Mouse (Mus musculus) cerebellum, adult 9-10 months (tissue): ENCODE results near the gene Fbxl19.

Experiments used
- DNase-seq: peaks from one replicate; pipeline ENCODE4 v3.0.0; 2022

Gene Fbxl19

DNA sequence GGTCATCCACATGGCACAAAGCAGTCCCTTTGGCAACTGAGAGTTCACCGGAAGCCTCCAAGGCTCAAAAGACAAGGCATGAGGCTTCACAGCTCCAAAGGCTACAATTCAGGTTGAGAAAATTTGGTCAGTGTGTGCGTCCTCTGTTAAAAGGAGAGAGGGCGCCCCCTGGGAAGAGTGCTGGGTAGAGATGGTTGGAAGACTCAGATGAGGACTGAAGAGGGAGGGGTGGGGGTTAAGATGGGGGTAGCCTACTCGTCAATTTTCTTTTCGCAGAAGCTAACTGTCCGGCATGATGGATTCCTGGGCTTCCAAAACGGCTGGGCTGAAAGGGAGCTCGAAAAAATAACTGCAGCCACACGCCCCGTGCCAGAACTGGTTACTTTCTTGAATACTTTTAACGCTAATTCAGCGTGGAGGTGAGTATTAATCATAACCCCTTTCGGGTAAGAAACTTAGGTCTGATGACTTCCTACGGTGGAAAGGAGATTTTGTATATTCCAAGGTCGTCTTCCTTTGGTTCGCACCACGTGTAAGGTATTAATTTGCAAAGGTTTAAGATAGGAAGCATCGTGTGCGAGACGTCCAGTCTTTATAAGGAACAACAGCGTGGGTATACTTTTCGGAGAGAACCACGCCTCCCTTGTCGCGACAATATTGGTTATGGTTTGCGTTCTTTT is at the start of gene Fbxl19:
Gene Fbxl19, plus strand, starts transcription at position 178 of the 680 bp plus-strand sequence.
- peak; percentile 86 for DNase-seq

DNA sequence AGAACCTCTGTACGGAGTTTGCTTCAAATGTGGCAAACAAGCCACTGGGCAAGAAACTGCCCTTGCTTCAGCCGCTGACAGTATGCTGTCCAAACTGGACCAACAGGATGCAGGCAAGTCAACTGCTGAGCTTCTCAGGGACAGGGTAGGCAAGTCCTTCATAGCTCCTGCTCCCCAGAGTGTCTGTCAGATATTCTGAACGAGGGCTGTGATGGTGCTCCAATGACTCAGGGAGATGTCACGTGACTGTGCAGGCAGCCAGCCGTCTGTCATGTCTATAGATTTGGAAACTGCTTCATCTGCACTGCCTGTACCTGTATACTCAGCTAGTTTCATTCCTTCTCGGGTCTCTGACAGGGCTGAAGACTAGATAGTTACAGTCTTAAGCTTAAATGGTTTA is 45.4 kb upstream of the Fbxl19 start:
- no peak for DNase-seq

DNA sequence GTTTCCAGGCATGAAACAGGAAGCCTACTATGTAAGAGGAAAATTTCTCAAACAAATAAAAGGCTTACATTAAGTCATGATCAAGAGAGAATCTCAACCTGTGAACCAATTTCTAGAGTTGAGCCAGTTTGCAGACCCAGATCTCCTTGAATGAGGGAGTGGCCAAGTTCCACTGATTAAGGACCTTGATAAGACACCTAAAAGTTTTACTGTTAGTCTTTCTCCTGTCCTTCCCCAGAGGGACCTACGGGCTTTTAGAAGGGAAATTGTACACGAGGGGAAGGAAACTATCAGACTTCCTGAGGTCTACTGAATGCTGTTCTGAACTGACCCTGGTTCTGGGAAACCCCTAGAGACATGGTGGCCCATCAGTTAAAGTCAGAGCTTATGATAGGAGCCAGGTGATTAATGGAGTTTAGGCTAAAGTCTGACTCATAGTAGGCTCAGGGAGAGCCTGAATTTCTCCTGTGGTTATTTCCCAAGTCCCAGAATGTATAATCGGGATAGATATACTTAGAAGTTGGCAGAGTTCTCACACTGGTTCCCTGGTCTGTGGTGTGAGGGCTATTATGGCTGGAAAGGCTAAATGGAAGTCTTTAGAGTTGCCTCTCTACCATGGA is 43.5 kb upstream of the Fbxl19 start:
- DNase-seq, result no peak

DNA sequence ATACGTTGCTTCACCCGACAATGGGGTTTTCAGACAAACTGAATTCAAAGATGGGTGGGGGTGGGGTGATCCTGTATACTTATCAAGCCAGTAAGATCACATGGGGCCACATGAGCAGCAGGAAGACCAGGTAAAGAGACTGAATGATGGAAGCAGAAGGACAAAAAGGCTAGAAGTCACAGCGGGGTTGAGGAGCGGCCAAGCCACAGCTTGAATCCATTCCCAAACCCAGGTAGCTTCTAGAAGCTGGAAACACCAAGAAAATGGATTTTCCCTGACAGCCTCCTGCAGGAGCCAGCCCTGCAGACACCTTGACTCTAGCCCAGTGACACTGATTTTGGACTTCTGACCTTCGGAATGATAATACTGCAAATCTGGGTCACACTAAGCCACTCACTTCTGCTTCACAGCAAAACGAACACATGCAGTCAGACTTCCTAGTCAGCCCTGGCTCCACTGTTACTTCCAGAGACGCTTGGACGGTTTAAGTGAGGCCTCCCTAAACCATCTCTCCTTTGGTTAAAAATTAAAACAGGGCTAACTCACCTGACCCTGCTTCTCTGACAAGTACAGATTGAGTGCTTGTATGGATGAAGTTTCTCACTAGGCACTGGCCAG is 40.7 kb upstream of the Fbxl19 start:
- peak; percentile 52 for DNase-seq

DNA sequence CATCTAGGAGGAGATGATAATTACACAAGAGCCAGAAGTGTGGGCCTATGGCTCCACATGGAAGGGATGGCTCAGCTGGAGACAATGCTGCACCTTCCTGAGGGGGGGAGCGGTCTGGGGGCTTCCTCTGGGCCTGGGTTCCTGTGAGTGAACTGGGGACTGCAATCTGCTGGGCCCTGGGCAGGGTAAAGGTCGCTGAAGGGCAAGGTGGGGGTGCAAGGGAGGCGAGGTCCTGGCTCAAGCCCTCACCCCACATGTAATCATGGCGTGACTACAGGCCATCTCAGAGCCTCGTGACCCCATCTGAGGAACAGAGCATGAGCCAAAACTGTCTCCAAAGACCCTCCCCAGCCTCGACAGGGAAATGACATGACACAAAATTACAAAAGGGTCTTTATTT is 39.7 kb upstream of the Fbxl19 start:
- DNase-seq, result peak; percentile 46

DNA sequence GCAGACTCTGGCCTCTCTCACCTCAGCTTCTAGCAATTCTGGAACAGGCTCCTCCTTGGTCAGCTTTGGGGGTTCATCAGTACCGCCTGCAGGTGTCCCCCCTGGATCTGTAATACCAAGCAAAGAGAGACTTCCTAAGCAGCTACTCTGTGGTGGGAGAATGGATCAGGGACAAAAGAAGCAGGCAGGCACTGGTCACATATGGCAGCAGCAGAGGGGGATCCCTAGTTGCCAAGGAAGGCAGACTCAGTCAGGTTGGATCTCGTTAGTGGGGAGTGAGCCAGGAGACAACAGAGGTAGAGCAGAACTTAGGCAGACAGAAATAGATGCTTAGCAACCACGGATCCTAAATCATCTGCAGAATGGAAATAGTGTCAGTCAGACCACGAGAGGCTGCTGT is 38.6 kb upstream of the Fbxl19 start:
- peak; percentile 88 for DNase-seq

DNA sequence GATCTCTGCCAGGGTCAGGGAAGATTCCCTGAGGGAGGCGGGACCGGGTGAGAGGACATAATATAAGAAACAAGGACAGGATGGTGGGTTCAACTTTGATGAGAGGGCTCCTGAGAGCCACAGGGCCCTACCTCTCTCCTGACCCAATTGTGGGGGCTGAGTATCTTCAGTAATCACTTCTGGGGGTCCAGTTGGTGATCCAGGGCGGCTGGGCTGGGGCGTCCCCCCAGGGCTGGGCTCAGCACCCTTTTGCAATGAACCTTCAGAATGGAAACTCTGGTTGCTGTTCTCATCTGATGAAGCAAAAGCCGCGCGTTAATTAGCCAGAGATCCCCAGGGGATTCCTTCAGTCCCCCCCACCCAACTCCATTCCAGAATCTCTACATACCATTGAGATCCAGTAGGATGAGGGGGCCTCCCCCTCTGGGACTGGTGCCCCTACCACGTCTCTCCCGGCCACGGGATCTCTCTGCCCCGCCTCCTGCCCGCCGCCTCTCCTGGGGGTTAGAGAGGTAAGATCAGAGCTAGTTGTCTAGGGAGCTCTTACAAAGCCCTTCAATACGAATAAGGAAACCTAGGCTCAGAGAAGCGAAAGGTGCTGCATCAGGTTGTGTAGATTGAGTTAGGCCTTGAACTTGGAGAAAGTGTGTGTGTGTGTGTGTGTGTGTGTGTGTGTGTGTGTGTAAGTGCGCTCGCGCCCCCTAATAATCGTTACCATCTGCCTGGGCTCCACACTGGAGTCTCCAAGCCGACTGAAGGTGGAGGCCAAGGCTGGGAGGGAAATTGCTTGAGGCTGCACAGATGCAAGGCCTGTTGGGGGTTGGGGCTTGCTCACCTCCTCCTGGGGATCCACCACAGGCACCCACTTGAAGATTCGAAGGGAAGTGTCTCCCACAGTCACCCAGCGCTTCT is 37.0 kb upstream of the Fbxl19 start:
- peak; percentile 62 for DNase-seq

DNA sequence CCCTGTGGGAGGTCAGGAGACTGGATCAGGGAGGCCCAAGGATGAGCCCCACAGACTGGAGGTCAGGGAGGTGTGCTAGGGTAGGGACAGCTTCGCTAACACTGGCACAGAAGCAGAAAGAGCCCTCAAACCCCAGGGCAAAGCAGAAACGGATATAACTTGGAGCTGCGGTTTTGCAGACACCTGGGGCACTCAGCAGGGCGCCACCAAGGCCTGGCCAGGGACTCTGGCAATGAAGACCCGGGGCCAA is 36.5 kb upstream of the Fbxl19 start:
- no peak for DNase-seq

DNA sequence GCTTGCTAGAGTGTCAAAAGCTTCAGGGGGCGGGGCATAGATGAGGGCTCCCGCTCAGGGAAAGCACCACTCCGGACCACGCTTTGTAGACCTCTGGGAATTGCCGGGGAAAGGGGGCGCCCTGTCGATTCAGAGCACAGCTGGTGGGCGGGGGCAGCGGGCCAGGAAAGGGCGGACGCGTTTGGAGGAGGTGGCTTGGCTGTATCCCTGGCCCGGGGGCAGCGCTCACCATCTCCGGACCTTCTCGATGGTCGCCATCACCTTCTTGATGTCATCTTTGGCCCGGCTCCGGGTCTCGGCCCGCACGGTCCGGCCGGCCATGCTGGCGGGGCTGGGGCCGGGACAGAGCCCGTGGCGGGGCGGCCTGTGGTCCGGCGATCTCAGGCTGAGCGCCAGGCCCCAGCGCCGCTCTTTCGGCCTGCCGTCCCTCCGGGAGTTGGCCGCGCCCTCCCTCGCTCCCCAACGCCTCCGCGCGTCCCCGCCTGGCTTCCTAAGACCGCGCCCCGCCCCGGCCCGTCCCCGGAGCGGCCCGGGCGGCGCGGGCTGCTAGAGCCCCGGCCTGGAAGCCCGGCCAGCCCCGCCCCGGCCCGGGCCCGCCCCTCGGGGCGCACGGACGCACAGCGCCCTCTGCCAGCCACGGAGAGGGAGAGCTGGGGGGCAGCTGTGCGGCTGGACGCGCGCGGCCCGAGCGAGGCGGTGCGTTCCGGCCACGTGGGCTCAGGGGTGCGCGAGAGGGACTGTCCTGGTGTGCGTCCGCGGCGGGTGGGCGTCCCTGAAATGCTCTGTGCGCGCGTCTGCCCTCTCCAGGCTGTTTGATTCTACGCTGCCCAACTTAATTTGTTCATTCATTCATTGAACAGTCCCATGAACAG is 35.9 kb upstream of the Fbxl19 start, which contains the start of gene Bcl7c:
Gene Bcl7c, minus strand, starts transcription at position 727 of the 872 bp plus-strand sequence.
- DNase-seq, result peak; percentile 88

DNA sequence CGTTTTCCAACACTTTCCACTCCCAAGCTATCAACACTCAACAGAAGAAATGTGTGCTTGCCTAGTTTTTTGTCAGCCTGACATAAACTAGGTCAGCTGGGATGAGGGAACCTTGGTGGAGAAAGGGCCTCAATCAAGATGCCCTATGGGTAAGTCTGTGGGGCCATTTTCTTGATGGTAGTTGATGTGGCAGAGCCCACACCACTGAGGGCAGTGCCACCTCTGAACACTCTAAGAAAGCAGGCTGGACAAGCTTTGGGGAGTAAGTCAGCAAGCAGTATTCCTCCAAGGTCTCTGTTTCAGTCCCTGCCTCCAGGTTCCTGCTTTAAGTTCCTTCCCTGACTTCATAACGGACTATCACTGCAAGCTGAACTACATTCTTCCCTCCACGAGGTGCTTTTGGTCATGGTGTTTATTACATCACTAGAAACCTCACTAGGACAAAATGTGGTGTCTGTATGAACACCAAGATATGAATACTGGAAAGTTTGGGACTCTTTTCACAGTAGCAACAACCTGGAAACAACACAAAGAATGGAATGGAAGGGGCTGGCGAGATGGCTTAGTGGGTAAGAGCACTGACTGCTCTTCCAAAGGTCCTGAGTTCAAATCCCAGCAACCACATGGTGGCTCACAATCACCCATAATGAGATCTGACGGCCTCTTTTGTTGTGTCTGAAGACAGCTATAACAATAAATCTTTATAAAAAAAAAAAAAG is 34.9 kb upstream of the Fbxl19 start:
- DNase-seq, result no peak

DNA sequence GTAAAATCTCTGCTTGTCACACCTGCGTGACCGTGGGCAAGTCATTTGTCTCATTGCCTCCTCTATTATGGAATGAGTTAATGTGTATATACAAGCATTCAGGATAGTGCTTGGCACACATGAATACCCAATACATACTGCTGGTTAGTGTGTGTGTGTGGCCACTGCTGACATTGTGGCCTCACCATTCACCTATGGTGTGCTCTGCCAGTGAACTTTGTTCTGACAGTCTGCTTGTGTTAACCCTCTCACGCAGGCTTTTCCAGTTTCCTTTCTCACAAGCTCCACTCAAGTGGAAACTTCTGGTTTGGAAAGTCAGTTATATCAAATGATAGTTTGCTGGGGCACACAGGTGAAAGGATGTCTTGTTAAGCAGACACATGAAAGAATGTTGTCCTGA is 33.3 kb upstream of the Fbxl19 start:
- DNase-seq, result peak; percentile 38

DNA sequence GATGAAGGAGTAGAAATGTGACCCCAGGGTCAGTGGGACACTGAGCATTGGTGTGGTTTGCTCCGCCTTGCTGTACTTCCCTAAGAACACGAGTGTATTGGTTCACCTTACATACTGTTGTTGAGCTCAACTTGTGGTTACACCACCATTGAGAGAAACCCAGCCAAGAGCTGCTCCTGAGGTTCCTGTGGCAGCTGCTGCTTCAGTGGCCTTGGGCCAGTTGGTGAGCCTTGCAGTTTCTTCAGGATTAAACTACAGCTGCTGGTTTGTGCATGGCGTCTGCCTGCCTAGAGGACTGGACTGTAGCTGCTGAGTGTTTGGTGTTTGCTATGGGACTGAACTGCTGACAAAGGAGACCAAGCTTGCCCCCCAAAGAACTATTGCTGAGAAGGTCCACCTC is 32.9 kb upstream of the Fbxl19 start:
- peak; percentile 36 for DNase-seq

DNA sequence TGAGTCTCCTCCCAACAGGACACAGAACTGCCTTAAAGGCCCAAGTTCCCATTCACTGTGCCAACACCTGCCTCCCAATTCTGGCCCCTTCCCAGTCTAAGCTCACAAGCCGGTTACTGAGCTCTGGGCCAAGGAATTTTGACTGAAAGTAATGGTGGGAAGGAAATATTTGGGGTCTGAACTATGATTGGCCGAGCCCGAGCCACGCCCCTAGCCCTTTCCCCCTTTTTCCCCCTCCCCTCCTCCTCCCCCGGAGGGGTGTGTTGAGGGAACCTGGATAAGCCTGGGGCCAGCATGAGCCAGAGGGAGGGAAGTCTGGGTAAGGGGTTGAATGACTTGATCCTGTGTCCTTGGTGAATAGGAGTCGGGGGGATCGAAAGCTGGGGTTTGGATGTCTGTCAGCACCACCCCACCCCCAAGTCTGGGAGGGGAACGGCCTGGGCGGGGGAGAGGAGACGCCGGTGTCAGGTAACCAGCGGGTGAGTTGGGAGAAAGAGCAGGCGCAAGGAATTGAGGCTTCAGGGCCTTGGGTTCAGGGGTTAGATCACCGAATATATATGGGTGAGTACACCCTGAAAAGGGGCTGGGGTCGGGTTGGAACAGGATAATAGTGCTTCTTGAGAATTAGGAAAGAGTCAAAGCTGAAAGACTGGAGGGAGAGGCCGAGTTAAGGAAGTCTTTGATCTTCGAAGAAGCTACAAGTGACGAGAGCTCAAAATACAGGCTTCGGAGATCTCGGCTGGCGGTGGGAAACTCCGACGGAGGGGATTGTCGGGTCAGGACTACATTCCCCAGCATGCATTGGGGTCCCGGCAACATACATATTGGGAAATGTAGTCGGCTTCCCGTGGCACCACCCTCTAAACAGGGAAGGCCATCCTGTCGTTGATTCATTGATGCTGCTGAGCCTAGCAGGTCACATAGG is 31.6 kb upstream of the Fbxl19 start, which contains the start of gene Ctf1:
Gene Ctf1, plus strand, starts transcription at position 276 of the 925 bp plus-strand sequence.
- peak; percentile 85 for DNase-seq

DNA sequence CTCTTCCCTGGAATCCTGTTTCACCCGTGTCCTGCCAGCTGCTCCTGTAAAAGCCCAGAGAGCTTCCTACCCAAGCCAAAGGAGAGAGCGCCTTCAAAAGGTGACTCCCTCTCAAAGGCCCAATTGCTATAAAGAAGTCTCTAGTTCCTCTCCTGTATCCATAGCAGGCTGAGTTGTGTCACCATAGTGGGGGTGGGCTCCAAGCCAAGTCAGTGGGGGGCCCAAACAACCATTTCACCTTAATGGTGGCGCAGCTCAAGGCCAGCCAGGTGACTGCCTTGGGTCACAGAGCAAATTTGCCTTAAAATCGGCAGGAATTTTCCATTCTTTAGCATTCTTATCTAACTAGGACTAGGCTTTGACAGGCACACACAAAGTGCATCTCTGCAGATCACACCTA is 29.5 kb upstream of the Fbxl19 start:
- peak; percentile 59 for DNase-seq

DNA sequence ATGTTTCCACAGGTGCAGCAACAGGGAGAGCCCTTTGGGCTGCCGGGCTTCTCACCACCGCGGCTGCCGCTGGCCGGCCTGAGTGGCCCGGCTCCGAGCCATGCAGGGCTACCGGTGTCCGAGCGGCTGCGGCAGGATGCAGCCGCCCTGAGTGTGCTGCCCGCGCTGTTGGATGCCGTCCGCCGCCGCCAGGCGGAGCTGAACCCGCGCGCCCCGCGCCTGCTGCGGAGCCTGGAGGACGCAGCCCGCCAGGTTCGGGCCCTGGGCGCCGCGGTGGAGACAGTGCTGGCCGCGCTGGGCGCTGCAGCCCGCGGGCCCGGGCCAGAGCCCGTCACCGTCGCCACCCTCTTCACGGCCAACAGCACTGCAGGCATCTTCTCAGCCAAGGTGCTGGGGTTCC is 27.4 kb upstream of the Fbxl19 start:
- DNase-seq, result peak; percentile 79

DNA sequence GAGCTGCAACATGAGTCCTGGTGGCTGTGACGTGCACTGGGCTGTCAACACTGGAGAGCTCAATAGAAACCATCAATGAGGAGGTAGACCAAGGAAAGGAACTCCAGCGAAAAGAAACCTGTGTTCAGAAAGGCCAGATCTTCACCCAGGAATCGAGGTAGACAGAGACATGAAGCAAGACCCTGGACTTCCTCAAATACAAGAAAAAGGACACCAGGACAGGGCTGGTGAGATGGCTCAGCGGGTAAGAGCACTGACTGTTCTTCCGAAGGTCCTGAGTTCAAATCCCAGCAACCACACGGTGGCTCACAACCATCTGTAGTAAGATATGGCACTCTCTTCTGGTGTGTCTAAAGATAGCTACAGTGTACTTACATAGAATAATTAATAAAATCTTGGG is 26.0 kb upstream of the Fbxl19 start:
- no peak for DNase-seq

DNA sequence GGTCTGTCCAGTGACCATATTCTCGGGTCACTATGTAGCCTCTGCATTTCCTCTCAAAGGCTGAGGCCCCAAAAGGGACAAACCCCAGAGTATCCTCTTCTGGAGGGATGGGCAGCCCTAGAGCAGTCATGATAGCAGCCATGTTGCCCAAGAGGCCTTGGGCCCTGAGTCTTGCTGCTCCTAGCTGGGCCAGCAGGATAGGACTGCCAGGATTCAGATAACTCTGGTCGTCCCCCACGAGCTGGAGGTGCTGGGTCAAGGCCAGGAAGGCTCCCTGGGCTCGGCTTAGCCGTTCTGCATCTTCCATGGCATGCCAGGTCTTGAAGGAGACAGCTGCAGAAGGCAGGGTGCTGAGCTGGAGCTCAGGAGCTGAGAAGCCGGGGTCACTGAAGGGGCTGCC is 25.1 kb upstream of the Fbxl19 start:
- no peak for DNase-seq

DNA sequence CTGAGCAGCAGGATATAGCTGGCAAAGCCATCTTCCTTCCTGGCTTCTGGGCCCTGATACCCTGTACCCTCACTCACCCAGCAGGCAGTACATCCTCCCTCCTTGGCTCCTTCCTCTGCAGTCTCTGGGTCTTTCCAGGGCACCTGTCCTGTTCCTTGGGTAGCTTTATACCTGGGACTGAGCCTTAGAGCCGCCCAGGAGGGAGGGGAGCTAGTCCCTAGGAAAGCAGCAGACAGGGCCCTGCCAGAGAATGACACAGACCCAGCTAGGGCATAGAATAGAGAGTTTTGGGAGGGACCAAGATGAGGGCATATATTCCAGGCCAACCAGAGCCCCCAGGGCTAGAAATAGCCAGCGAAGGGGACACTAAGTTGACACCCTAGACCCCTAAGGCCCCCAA is 18.9 kb upstream of the Fbxl19 start:
- DNase-seq, result no peak

DNA sequence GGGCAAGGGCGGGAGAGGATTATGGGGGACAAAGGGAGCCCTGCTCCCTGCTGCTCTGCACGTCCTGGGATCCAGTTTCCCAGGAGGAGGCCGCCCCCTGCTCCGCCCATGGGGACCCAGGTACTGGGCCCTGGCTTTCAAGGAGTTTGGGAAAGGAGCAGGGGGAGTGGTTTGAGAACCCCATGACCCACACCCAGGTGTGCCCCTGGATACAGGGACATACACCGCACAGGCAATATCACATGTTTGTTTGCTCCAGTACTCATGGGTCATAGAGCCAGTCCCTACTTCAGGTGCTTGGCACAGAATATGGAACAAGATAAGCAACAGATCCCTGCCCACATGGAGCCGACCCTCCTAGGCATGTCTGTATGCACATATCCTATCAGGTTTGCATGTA is 18.4 kb upstream of the Fbxl19 start:
- no peak for DNase-seq

DNA sequence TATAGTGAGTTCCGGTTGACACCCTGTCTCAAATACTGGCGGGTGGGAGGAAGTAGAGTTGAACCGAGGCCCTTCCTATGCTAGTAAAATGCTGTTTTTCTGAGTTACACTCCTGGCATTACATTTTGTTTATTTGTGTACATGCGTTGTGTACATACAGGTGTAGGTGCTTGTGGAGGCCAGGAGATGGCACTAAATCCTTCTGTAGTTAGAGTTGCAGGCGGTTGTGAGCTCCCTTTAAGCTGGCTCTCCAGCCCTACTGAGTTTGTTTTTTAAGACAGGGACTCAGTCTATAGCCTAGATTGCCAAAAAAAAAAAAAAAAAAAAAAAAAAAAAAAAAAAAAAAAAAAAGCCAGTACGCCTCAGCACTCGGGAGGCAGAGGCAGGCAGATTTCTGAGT is 16.4 kb upstream of the Fbxl19 start:
- DNase-seq, result no peak

DNA sequence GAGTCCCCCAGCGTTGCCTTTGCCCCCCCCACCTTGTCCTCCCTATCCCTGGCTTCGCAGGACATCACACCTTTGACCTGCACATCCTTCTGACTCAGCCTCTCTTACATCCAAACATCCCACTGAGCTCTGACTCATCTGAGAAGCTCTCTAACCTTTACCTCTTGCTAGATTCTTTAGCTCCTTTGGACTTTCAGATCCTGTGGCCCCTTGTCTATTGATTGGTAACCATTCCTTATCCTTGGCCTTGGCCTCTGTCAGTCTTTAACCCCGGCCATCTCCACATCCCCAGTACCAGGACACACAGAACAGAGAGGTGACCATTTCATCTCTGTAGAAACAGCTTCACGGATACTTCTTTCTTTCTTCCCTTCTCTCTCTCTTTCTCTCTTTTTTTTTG is 14.2 kb upstream of the Fbxl19 start:
- no peak for DNase-seq
